In the genomic region with DNA sequence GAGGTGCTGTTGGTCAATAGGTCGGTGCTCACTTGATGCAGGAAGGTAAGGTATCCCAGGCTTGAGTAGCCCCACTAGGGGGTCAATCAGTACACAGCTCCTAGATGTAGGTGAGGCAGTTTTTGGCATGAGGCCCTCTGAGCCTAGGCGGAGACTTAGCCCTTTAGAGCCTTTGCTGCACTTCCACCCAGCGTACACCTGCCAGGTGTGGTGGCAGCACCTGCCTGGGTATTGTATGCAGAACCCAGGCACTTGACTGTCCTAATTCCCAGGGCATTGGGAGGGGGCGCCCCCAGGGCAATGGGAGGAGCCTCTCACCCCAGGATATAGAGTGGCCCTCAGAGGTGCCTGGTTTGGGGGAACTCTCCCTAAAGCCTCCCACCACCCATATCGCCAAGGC, we compare ENCODE assay signal across 23 mouse cellular contexts. TPM values are rescaled to one million over a fixed set of nuclear protein-coding genes. Genes with fewer than 3 reads are reported as not detected.
DNase-seq lines count a peak whose midpoint lies in the region; ATAC-seq lines count a peak whose summit lies in the region.
"Had no signal": no experiment of that assay in that cellular context is flagged by ENCODE, and none has a peak within 500 bp of the region (broad histone marks: within the 10 kb centered on the region; RNA-seq: fewer than 3 reads in every experiment).

No protein-coding gene starts in this region.

- no peak overlapping the region for H3K4me3 ChIP-seq in kidney, embryonic 15.5 days (replicated peaks)
- H3K4me3 ChIP-seq in kidney, embryonic 14.5 days (ENCODE audit: low read length), result no peak overlapping the region
- H3K4me3 ChIP-seq in embryonic facial prominence, embryonic 14.5 days (ENCODE audit: low read depth, low read length), result no peak overlapping the region
- H3K4me3 ChIP-seq in intestine, embryonic 15.5 days (replicated peaks), result peak overlapping the region; percentile 44
- no peak overlapping the region for H3K4me3 ChIP-seq in stomach, embryonic 15.5 days (replicated peaks)
- H3K4me3 ChIP-seq in liver, embryonic 12.5 days, result no peak overlapping the region
- H3K4me3 ChIP-seq: forebrain, embryonic 15.5 days; heart, embryonic 10.5 days; hindbrain, embryonic 12.5 days had no signal

- WGBS in kidney, embryonic 15.5 days, result 91% methylated on average over 5 of the region's 5 CpGs
- 84% methylated on average over 5 of the region's 5 CpGs for WGBS in kidney, embryonic 14.5 days
- 92% methylated on average over 5 of the region's 5 CpGs for WGBS in embryonic facial prominence, embryonic 14.5 days
- WGBS in intestine, embryonic 15.5 days, result 76% methylated on average over 5 of the region's 5 CpGs
- 76% methylated on average over 5 of the region's 5 CpGs for WGBS in stomach, embryonic 15.5 days
- 67% methylated on average over 5 of the region's 5 CpGs for WGBS in liver, embryonic 12.5 days (ENCODE audit: insufficient replicate concordance)

- no peak for ATAC-seq in kidney, embryonic 15.5 days (replicated peaks; ENCODE audit: low FRiP score)
- no peak for ATAC-seq in kidney, embryonic 14.5 days (ENCODE audit: low FRiP score, low TSS enrichment)
- no peak for ATAC-seq in embryonic facial prominence, embryonic 14.5 days (ENCODE audit: low read depth)
- ATAC-seq in intestine, embryonic 15.5 days, result no peak
- ATAC-seq in stomach, embryonic 15.5 days (ENCODE audit: insufficient read depth, low FRiP score, low read depth), result no peak
- ATAC-seq in liver, embryonic 12.5 days, result no peak
- ATAC-seq: forebrain, embryonic 15.5 days; hindbrain, embryonic 16.5 days had no signal

- H3K27me3 ChIP-seq in kidney, embryonic 15.5 days, result no peaks in the 10 kb centered on the region
- H3K27me3 ChIP-seq in kidney, embryonic 14.5 days (ENCODE audit: control insufficient read depth, insufficient read depth, low read length), result no peaks in the 10 kb centered on the region
- H3K27me3 ChIP-seq in embryonic facial prominence, embryonic 14.5 days (replicated peaks; ENCODE audit: control insufficient read depth, insufficient read depth, low read length), result no peaks in the 10 kb centered on the region
- no peaks in the 10 kb centered on the region for H3K27me3 ChIP-seq in intestine, embryonic 15.5 days (replicated peaks)
- H3K27me3 ChIP-seq in stomach, embryonic 15.5 days (replicated peaks), result no peaks in the 10 kb centered on the region
- H3K27me3 ChIP-seq in liver, embryonic 12.5 days (replicated peaks), result peaks cover 11% of the 10 kb centered on the region; the same call in 1 of the 2 replicates
- H3K27me3 ChIP-seq: CH12.LX; forebrain, embryonic 15.5 days; hindbrain, embryonic 12.5 days had no signal

- no peak overlapping the region for H3K9ac ChIP-seq in kidney, embryonic 15.5 days
- H3K9ac ChIP-seq in kidney, embryonic 14.5 days (ENCODE audit: low read depth, low read length), result no peak overlapping the region
- no peak overlapping the region for H3K9ac ChIP-seq in embryonic facial prominence, embryonic 14.5 days (ENCODE audit: low read depth, low read length)
- H3K9ac ChIP-seq in intestine, embryonic 15.5 days, result peak overlapping the region; percentile 23; the same call in 1 of the 2 replicates
- H3K9ac ChIP-seq in stomach, embryonic 15.5 days, result no peak overlapping the region
- H3K9ac ChIP-seq in liver, embryonic 12.5 days, result no peak overlapping the region
- H3K9ac ChIP-seq: forebrain, embryonic 15.5 days; hindbrain, embryonic 12.5 days had no signal

- no peak for DNase-seq in embryonic facial prominence, embryonic 14.5 days (ENCODE audit: low spot score)
- no peak for DNase-seq in retina, embryonic 14.5 days (ENCODE audit: low spot score)
- DNase-seq in layer of hippocampus, postnatal 10 days (ENCODE audit: low spot score in 2 of 2), result no peak
- DNase-seq: adrenal gland, postnatal 10 days; cerebellum, adult 11 months; cerebellum, adult 8-10 months; cerebellum, postnatal 14 days; gastrocnemius, postnatal 10 days; heart, adult 18-20 months; heart, postnatal 10 days; heart, postnatal 4 days had no signal

- no peak overlapping the region for H3K27ac ChIP-seq in kidney, embryonic 15.5 days
- no peak overlapping the region for H3K27ac ChIP-seq in kidney, embryonic 14.5 days (ENCODE audit: low read depth, low read length)
- no peak overlapping the region for H3K27ac ChIP-seq in embryonic facial prominence, embryonic 14.5 days (replicated peaks; ENCODE audit: low read depth, low read length)
- H3K27ac ChIP-seq in intestine, embryonic 15.5 days, result peak overlapping the region; percentile 71
- H3K27ac ChIP-seq in stomach, embryonic 15.5 days, result no peak overlapping the region
- H3K27ac ChIP-seq in liver, embryonic 12.5 days, result no peak overlapping the region
- H3K27ac ChIP-seq: forebrain, embryonic 15.5 days; heart, embryonic 10.5 days; hindbrain, embryonic 12.5 days had no signal

- H3K9me3 ChIP-seq in kidney, embryonic 15.5 days (replicated peaks), result no peaks in the 10 kb centered on the region
- H3K9me3 ChIP-seq in kidney, embryonic 14.5 days (ENCODE audit: control insufficient read depth, low read length), result no peaks in the 10 kb centered on the region
- no peaks in the 10 kb centered on the region for H3K9me3 ChIP-seq in embryonic facial prominence, embryonic 14.5 days (ENCODE audit: control insufficient read depth, low read length)
- no peaks in the 10 kb centered on the region for H3K9me3 ChIP-seq in intestine, embryonic 15.5 days
- no peaks in the 10 kb centered on the region for H3K9me3 ChIP-seq in stomach, embryonic 15.5 days
- H3K9me3 ChIP-seq in liver, embryonic 12.5 days (replicated peaks), result no peaks in the 10 kb centered on the region
- H3K9me3 ChIP-seq: forebrain, embryonic 15.5 days; heart, embryonic 10.5 days; hindbrain, embryonic 12.5 days had no signal

- 0 out of 2 replicates have a peak overlapping the region, but pooled peaks have one; percentile 6 for H3K4me2 ChIP-seq in kidney, embryonic 15.5 days
- no peak overlapping the region for H3K4me2 ChIP-seq in kidney, embryonic 14.5 days (replicated peaks; ENCODE audit: low read depth, low read length)
- peak overlapping the region; percentile 47; the same call in 1 of the 2 replicates for H3K4me2 ChIP-seq in embryonic facial prominence, embryonic 14.5 days (ENCODE audit: low read depth, low read length)
- peak overlapping the region; percentile 56 for H3K4me2 ChIP-seq in intestine, embryonic 15.5 days (replicated peaks)
- H3K4me2 ChIP-seq in stomach, embryonic 15.5 days, result peak overlapping the region; percentile 49
- no peak overlapping the region for H3K4me2 ChIP-seq in liver, embryonic 12.5 days
- H3K4me2 ChIP-seq: forebrain, embryonic 15.5 days; hindbrain, embryonic 12.5 days had no signal

- H3K4me1 ChIP-seq in kidney, embryonic 15.5 days, result peaks cover 19% of the 10 kb centered on the region
- no peaks in the 10 kb centered on the region for H3K4me1 ChIP-seq in kidney, embryonic 14.5 days (ENCODE audit: control insufficient read depth, insufficient read depth, low read length)
- H3K4me1 ChIP-seq in embryonic facial prominence, embryonic 14.5 days (ENCODE audit: control insufficient read depth, insufficient read depth, low read length), result no peaks in the 10 kb centered on the region
- peaks cover 17% of the 10 kb centered on the region for H3K4me1 ChIP-seq in intestine, embryonic 15.5 days (replicated peaks)
- 0 out of 2 replicates have a peak, but pooled peaks cover 7% of the 10 kb centered on the region for H3K4me1 ChIP-seq in stomach, embryonic 15.5 days
- no peaks in the 10 kb centered on the region for H3K4me1 ChIP-seq in liver, embryonic 12.5 days
- H3K4me1 ChIP-seq: forebrain, embryonic 15.5 days; hindbrain, embryonic 12.5 days had no signal

- H3K36me3 ChIP-seq in kidney, embryonic 15.5 days, result no peaks in the 10 kb centered on the region
- no peaks in the 10 kb centered on the region for H3K36me3 ChIP-seq in kidney, embryonic 14.5 days (ENCODE audit: control insufficient read depth, insufficient read depth, low read length)
- no peaks in the 10 kb centered on the region for H3K36me3 ChIP-seq in embryonic facial prominence, embryonic 14.5 days (ENCODE audit: control insufficient read depth, insufficient read depth, low read length)
- no peaks in the 10 kb centered on the region for H3K36me3 ChIP-seq in intestine, embryonic 15.5 days
- H3K36me3 ChIP-seq in stomach, embryonic 15.5 days, result no peaks in the 10 kb centered on the region
- H3K36me3 ChIP-seq in liver, embryonic 12.5 days, result no peaks in the 10 kb centered on the region
- H3K36me3 ChIP-seq: forebrain, embryonic 15.5 days; heart, embryonic 10.5 days; hindbrain, embryonic 12.5 days had no signal

RNA-seq across cellular contexts. Expression of a gene that starts 4.0 kb away (rescaled TPM):
- 7.8 TPM in 2 replicates for polyA plus RNA-seq in kidney, embryonic 15.5 days (2015; fragmentation: Nextera tagmentation; extraction: Ambion mirVana)
- 3.5 and 6.0 TPM in 2 replicates for polyA plus RNA-seq in kidney, embryonic 14.5 days (2014; fragmentation: Nextera tagmentation; extraction: Ambion mirVana)
- polyA plus RNA-seq in embryonic facial prominence, embryonic 14.5 days (2014; fragmentation: Nextera tagmentation; extraction: Ambion mirVana), result 1.2 and 2.8 TPM in 2 replicates
- polyA plus RNA-seq in intestine, embryonic 15.5 days (2015; fragmentation: Nextera tagmentation; extraction: Ambion mirVana), result 3.1 and 3.9 TPM in 2 replicates
- polyA plus RNA-seq in stomach, embryonic 15.5 days (2015; fragmentation: Nextera tagmentation; extraction: Ambion mirVana), result 4.1 and 5.0 TPM in 2 replicates
- polyA plus RNA-seq in liver, embryonic 12.5 days (2016; fragmentation: Nextera tagmentation; extraction: Ambion mirVana), result 0.07 and 0.15 TPM in 2 replicates
- under 1 TPM; 0.13 to 0.16 TPM for total RNA-seq in layer of hippocampus, postnatal 10 days (2021)
- total RNA-seq: common myeloid progenitor, adult 5-6 weeks; gastrocnemius, postnatal 10 days; gastrocnemius, postnatal 4 days; heart, postnatal 10 days had no signal
- polyA plus RNA-seq: forebrain, embryonic 15.5 days; hindbrain, embryonic 16.5 days had no signal

RNA-seq across cellular contexts. Expression of a gene that starts 29.2 kb away (rescaled TPM):
- 1.7 and 2.4 TPM in 2 replicates for polyA plus RNA-seq in kidney, embryonic 15.5 days (2015; fragmentation: Nextera tagmentation; extraction: Ambion mirVana)
- polyA plus RNA-seq in kidney, embryonic 14.5 days (2014; fragmentation: Nextera tagmentation; extraction: Ambion mirVana), result 2.3 and 2.8 TPM in 2 replicates
- polyA plus RNA-seq in embryonic facial prominence, embryonic 14.5 days (2014; fragmentation: Nextera tagmentation; extraction: Ambion mirVana), result 2.7 and 3.1 TPM in 2 replicates
- polyA plus RNA-seq in intestine, embryonic 15.5 days (2015; fragmentation: Nextera tagmentation; extraction: Ambion mirVana), result 1.1 and 1.6 TPM in 2 replicates
- 2.3 and 2.5 TPM in 2 replicates for polyA plus RNA-seq in stomach, embryonic 15.5 days (2015; fragmentation: Nextera tagmentation; extraction: Ambion mirVana)
- 0.77 and 0.99 TPM in 2 replicates for polyA plus RNA-seq in liver, embryonic 12.5 days (2016; fragmentation: Nextera tagmentation; extraction: Ambion mirVana)
- total RNA-seq in layer of hippocampus, postnatal 10 days (2021), result not detected

RNA-seq across cellular contexts. Expression of a gene that starts 41.5 kb away (rescaled TPM):
- 0.72 and 0.78 TPM in 2 replicates for polyA plus RNA-seq in kidney, embryonic 15.5 days (2015; fragmentation: Nextera tagmentation; extraction: Ambion mirVana)
- polyA plus RNA-seq in kidney, embryonic 14.5 days (2014; fragmentation: Nextera tagmentation; extraction: Ambion mirVana), result 0.76 and 0.77 TPM in 2 replicates
- polyA plus RNA-seq in embryonic facial prominence, embryonic 14.5 days (2014; fragmentation: Nextera tagmentation; extraction: Ambion mirVana), result 0.25 and 0.42 TPM in 2 replicates
- 0.49 and 0.52 TPM in 2 replicates for polyA plus RNA-seq in intestine, embryonic 15.5 days (2015; fragmentation: Nextera tagmentation; extraction: Ambion mirVana)
- polyA plus RNA-seq in stomach, embryonic 15.5 days (2015; fragmentation: Nextera tagmentation; extraction: Ambion mirVana), result 0.64 and 1.1 TPM in 2 replicates
- 0.39 and 0.60 TPM in 2 replicates for polyA plus RNA-seq in liver, embryonic 12.5 days (2016; fragmentation: Nextera tagmentation; extraction: Ambion mirVana)
- 1 to 10 TPM; 1.2 to 2.2 TPM for total RNA-seq in layer of hippocampus, postnatal 10 days (2021)
- total RNA-seq: common myeloid progenitor, adult 5-6 weeks had no signal
- polyA plus RNA-seq: hindbrain, embryonic 16.5 days had no signal

RNA-seq across cellular contexts. Expression of a gene that starts 54.6 kb away (rescaled TPM):
- 39.4 and 42.8 TPM in 2 replicates for polyA plus RNA-seq in kidney, embryonic 15.5 days (2015; fragmentation: Nextera tagmentation; extraction: Ambion mirVana)
- polyA plus RNA-seq in kidney, embryonic 14.5 days (2014; fragmentation: Nextera tagmentation; extraction: Ambion mirVana), result 30.2 and 47.3 TPM in 2 replicates
- polyA plus RNA-seq in embryonic facial prominence, embryonic 14.5 days (2014; fragmentation: Nextera tagmentation; extraction: Ambion mirVana), result 26.6 and 30.9 TPM in 2 replicates
- polyA plus RNA-seq in intestine, embryonic 15.5 days (2015; fragmentation: Nextera tagmentation; extraction: Ambion mirVana), result 22.2 and 22.8 TPM in 2 replicates
- polyA plus RNA-seq in stomach, embryonic 15.5 days (2015; fragmentation: Nextera tagmentation; extraction: Ambion mirVana), result 27.3 and 29.9 TPM in 2 replicates
- polyA plus RNA-seq in liver, embryonic 12.5 days (2016; fragmentation: Nextera tagmentation; extraction: Ambion mirVana), result 19.6 and 20.3 TPM in 2 replicates
- 10 to 100 TPM; 22.6 to 28.9 TPM for total RNA-seq in layer of hippocampus, postnatal 10 days (2021)

Comparison
In these comparisons a context has a peak if more than half of its experiments do, and no peak if none do; other contexts are left out.
1. H3K4me2 ChIP-seq: peak in kidney, embryonic 15.5 days (single experiment), embryonic facial prominence, embryonic 14.5 days (single experiment), intestine, embryonic 15.5 days (single experiment) and stomach, embryonic 15.5 days (single experiment); none in kidney, embryonic 14.5 days (single experiment) and liver, embryonic 12.5 days (single experiment).